Comparison of ENCODE assay signal across 8 mouse cellular contexts in genomic region chr7:4877226-4877625, GRCm38 (mm10). TPM values are rescaled to one million over a fixed set of nuclear protein-coding genes. Genes with fewer than 3 reads are reported as not detected.
A peak's percentile ranks its signal among the peaks of the same experiment; 100 is the strongest.
DNase-seq lines count a peak whose midpoint lies in the region; ATAC-seq and TF ChIP-seq lines count a peak whose summit lies in the region.

No protein-coding gene starts in this region.

- intact Hi-C loops in left cerebral cortex, postnatal 10 days (cut with DNase I) = no loop called here

- no peak overlapping the region for H3K27ac ChIP-seq in heart, embryonic 12.5 days (ENCODE audit: poor library complexity, severe bottlenecking)
- no peak overlapping the region for H3K27ac ChIP-seq in ES-Bruce4 (ENCODE audit: insufficient read depth, low read length)
- H3K27ac ChIP-seq in forebrain, embryonic 15.5 days (replicated peaks) = no peak overlapping the region

- ATAC-seq in heart, embryonic 12.5 days (ENCODE audit: insufficient number of reproducible peaks, low FRiP score) = peak; percentile 7; the same call in 1 of the 2 replicates
- peak; percentile 46 for ATAC-seq in forebrain, embryonic 15.5 days (replicated peaks)

- 5% methylated on average over 11 of the region's 11 CpGs for WGBS in heart, embryonic 12.5 days
- WGBS in forebrain, embryonic 15.5 days = 6% methylated on average over 11 of the region's 11 CpGs

- no peak for TF ChIP-seq EP300 in ES-Bruce4 (IDR thresholded peaks at IDR 0.05; ENCODE audit: insufficient read depth, low read depth, low read length)

- H3K9me3 ChIP-seq in heart, embryonic 12.5 days (replicated peaks) = 0 out of 2 replicates have a peak, but pooled peaks cover 7% of the 10 kb centered on the region
- no peaks in the 10 kb centered on the region; the same call in 1 of the 2 replicates for H3K9me3 ChIP-seq in ES-Bruce4 (replicated peaks; ENCODE audit: control insufficient read depth, insufficient read depth, low read length, poor library complexity, severe bottlenecking)
- no peaks in the 10 kb centered on the region for H3K9me3 ChIP-seq in forebrain, embryonic 15.5 days

- H3K36me3 ChIP-seq in heart, embryonic 12.5 days = 0 out of 2 replicates have a peak, but pooled peaks cover 2% of the 10 kb centered on the region
- H3K36me3 ChIP-seq in ES-Bruce4 (ENCODE audit: control insufficient read depth, insufficient read depth, low read length, poor library complexity, severe bottlenecking) = no peaks in the 10 kb centered on the region
- no peaks in the 10 kb centered on the region for H3K36me3 ChIP-seq in forebrain, embryonic 15.5 days

- peaks cover 13% of the 10 kb centered on the region for H3K4me1 ChIP-seq in heart, embryonic 12.5 days (replicated peaks)
- no peaks in the 10 kb centered on the region for H3K4me1 ChIP-seq in ES-Bruce4 (ENCODE audit: control insufficient read depth, insufficient read depth, low read length)
- peaks cover 15% of the 10 kb centered on the region for H3K4me1 ChIP-seq in forebrain, embryonic 15.5 days

- no peak for DNase-seq in heart, adult 9 months (ENCODE audit: low spot score in 2 of 2)
- peak; percentile 7 for DNase-seq in lung, postnatal 36 days
- no peak for DNase-seq in natural killer cell, adult 2 months (ENCODE audit: low spot score in 2 of 2)
- no peak for DNase-seq in left cerebral cortex, postnatal 10 days (ENCODE audit: extremely low spot score in 1 of 2, low spot score in 2 of 2)
- DNase-seq in ovary, adult 18-20 months (ENCODE audit: low spot score) = no peak

- no peak for TF ChIP-seq POLR2A in ES-Bruce4 (IDR thresholded peaks at IDR 0.05; ENCODE audit: insufficient read depth, low read length)

- peak overlapping the region; percentile 62 for H3K4me3 ChIP-seq in heart, embryonic 12.5 days
- peak overlapping the region; percentile 80 for H3K4me3 ChIP-seq in ES-Bruce4 (ENCODE audit: low read depth, low read length)
- H3K4me3 ChIP-seq in forebrain, embryonic 15.5 days = peak overlapping the region; percentile 57

- peak overlapping the region; percentile 90 for H3K4me2 ChIP-seq in heart, embryonic 12.5 days
- H3K4me2 ChIP-seq in forebrain, embryonic 15.5 days (replicated peaks) = peak overlapping the region; percentile 87

- H3K9ac ChIP-seq in heart, embryonic 12.5 days = peak overlapping the region; percentile 76
- H3K9ac ChIP-seq in ES-Bruce4 (ENCODE audit: low read depth, poor library complexity, severe bottlenecking) = peak overlapping the region; percentile 11
- H3K9ac ChIP-seq in forebrain, embryonic 15.5 days (replicated peaks) = peak overlapping the region; percentile 47

- no peaks in the 10 kb centered on the region for H3K27me3 ChIP-seq in heart, embryonic 12.5 days (replicated peaks)
- H3K27me3 ChIP-seq in ES-Bruce4 (ENCODE audit: control insufficient read depth, insufficient read depth, low read length, poor library complexity, severe bottlenecking) = no peaks in the 10 kb centered on the region
- H3K27me3 ChIP-seq in forebrain, embryonic 15.5 days = no peaks in the 10 kb centered on the region

- TF ChIP-seq CTCF in ES-Bruce4 (IDR thresholded peaks at IDR 0.05; ENCODE audit: low read depth, low read length) = no peak

RNA-seq across cellular contexts. Expression of gene Isoc2a, which starts 0.3 kb away (rescaled TPM):
- 0.74 and 1.0 TPM in 2 replicates for polyA plus RNA-seq in heart, embryonic 12.5 days (2016; fragmentation: Nextera tagmentation; extraction: Ambion mirVana)
- 3.3 and 4.3 TPM in 2 replicates for polyA plus RNA-seq in ES-Bruce4 (2011; ENCODE audit: insufficient read depth, insufficient read length, low read depth, missing spikeins)
- polyA plus RNA-seq in forebrain, embryonic 15.5 days (2015; fragmentation: Nextera tagmentation; extraction: Ambion mirVana) = 0.65 and 0.76 TPM in 2 replicates
- total RNA-seq in left cerebral cortex, postnatal 10 days (2021) = 1 to 10 TPM; 6.4 to 6.8 TPM

RNA-seq across cellular contexts. Expression of gene Isoc2b, which starts 7.2 kb away (rescaled TPM):
- 3.9 and 4.4 TPM in 2 replicates for polyA plus RNA-seq in heart, embryonic 12.5 days (2016; fragmentation: Nextera tagmentation; extraction: Ambion mirVana)
- 3.8 and 4.2 TPM in 2 replicates for polyA plus RNA-seq in ES-Bruce4 (2011; ENCODE audit: insufficient read depth, insufficient read length, low read depth, missing spikeins)
- polyA plus RNA-seq in forebrain, embryonic 15.5 days (2015; fragmentation: Nextera tagmentation; extraction: Ambion mirVana) = 3.7 and 4.8 TPM in 2 replicates
- total RNA-seq in left cerebral cortex, postnatal 10 days (2021) = 1 to 10 TPM; 2.0 to 3.4 TPM

RNA-seq across cellular contexts. Expression of gene Gm36210, which starts 29.1 kb away (rescaled TPM):
- polyA plus RNA-seq in heart, embryonic 12.5 days (2016; fragmentation: Nextera tagmentation; extraction: Ambion mirVana) = 0.27 and 0.30 TPM in 2 replicates
- 1.1 TPM in 2 replicates for polyA plus RNA-seq in ES-Bruce4 (2011; ENCODE audit: insufficient read depth, insufficient read length, low read depth, missing spikeins)
- polyA plus RNA-seq in forebrain, embryonic 15.5 days (2015; fragmentation: Nextera tagmentation; extraction: Ambion mirVana) = 0.31 and 0.33 TPM in 2 replicates
- total RNA-seq in left cerebral cortex, postnatal 10 days (2021) = under 1 TPM; 0.26 to 0.36 TPM

RNA-seq across cellular contexts. Expression of gene Shisa7, which starts 32.7 kb away (rescaled TPM):
- polyA plus RNA-seq in heart, embryonic 12.5 days (2016; fragmentation: Nextera tagmentation; extraction: Ambion mirVana) = 0.05 TPM in 1 of 2 replicates, not detected in the other
- polyA plus RNA-seq in ES-Bruce4 (2011; ENCODE audit: insufficient read depth, insufficient read length, low read depth, missing spikeins) = 3.8 and 5.3 TPM in 2 replicates
- polyA plus RNA-seq in forebrain, embryonic 15.5 days (2015; fragmentation: Nextera tagmentation; extraction: Ambion mirVana) = 8.8 and 10.7 TPM in 2 replicates
- total RNA-seq in left cerebral cortex, postnatal 10 days (2021) = 100 to 1,000 TPM; 104 to 111 TPM

RNA-seq across cellular contexts. Expression of gene Zfp628, which starts 37.8 kb away (rescaled TPM):
- 2.6 and 2.9 TPM in 2 replicates for polyA plus RNA-seq in heart, embryonic 12.5 days (2016; fragmentation: Nextera tagmentation; extraction: Ambion mirVana)
- 5.0 and 5.4 TPM in 2 replicates for polyA plus RNA-seq in ES-Bruce4 (2011; ENCODE audit: insufficient read depth, insufficient read length, low read depth, missing spikeins)
- 4.0 and 4.2 TPM in 2 replicates for polyA plus RNA-seq in forebrain, embryonic 15.5 days (2015; fragmentation: Nextera tagmentation; extraction: Ambion mirVana)
- total RNA-seq in left cerebral cortex, postnatal 10 days (2021) = 10 to 100 TPM; 15.2 to 15.3 TPM

Comparison
In these comparisons a context has a peak if more than half of its experiments do, and no peak if none do; other contexts are left out.
1. H3K9ac ChIP-seq: peak in every context shown above with its lines; median percentile 76 in heart, embryonic 12.5 days; 47 in forebrain, embryonic 15.5 days; 11 in ES-Bruce4.